Mouse (Mus musculus) right cerebral cortex, adult 18-20 months (tissue): ENCODE data around the gene Gabbr2.
A peak's percentile ranks its signal among the peaks of the same experiment; 100 is the strongest.

ENCODE experiments used
- DNase-seq: peaks from one replicate; pipeline ENCODE4 v3.0.0; 2022; ENCODE audit warnings: mixed read lengths

Gabbr2 gene

DNA sequence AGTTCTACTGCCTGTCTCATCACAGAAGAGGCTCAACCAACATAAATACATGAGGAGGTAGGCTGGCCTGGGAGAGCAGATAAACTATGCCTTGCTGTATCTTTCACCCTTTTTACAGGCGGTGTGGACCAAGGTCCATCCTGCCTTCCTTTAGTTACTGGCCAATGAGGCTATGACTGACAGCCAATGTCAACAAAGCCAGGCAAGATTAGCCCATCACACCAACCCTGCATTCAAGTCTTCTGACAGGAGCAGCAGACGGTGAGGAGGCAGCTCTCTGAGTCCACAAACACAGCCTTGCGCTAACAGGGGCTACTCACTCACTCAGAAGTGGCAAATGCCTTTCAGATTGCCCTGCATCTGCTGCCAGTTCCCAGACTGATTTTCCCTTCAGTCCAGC lies 3.4 kb downstream of the Gabbr2 start:
- DNase-seq = no peak

DNA sequence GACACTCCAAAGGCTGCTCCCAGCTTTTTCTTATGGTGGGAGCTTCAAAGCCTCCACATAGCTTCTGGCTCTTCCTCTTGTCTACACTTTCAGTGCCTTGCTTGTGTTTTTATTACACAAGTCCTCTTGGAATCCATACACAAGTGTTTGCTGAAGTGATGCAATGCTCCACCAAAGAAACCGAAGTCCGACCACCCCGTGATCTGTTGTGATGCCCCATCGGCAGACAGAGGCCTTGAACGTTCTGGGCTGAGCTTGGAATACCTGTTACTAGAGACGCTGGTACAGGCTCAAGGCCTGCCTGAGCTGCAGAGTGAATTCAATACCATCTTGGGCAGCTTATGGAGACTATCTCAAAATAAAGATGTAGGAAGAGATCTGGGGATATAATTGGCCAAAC lies 3.9 kb downstream of the Gabbr2 start:
- no peak for DNase-seq

DNA sequence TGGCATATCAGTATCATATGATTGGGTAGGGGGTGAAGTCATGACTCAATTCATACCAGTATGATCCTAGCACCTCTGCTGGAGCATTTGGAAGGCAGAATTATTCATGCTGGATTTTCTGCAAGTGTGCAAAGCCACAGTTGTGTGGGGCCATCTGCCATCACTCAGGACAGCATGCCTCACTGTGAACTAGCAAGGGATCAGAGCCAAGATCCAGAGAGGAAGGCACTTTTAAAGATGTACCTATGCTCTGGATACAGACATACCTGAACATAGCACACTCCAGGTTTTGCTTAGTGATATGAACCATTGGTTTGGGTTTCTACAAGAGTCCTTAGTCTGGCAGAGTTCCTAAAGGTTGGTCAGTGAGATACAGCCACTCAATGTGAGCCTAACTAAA lies 5.6 kb downstream of the Gabbr2 start:
- DNase-seq = no peak

DNA sequence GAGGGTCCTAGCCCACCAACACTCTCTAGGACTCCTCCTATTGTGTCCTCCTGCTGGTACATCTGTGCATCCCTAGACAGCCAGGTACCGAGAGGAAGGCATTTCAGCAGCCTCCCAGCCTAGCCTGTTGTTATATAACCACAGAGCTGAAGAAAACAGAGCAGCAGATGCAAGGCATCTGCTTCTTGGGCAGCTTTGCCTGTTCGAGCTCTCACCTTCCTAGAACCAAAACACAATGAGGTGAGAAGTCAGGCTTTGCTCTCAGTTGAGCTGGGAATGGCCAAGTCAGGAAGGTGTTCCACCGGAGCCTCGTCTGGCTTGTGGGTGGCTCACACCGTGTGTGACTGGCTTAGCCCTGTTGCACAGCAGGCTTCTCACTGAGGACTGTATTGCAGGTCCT lies 8.8 kb downstream of the Gabbr2 start:
- peak; percentile 53 for DNase-seq

DNA sequence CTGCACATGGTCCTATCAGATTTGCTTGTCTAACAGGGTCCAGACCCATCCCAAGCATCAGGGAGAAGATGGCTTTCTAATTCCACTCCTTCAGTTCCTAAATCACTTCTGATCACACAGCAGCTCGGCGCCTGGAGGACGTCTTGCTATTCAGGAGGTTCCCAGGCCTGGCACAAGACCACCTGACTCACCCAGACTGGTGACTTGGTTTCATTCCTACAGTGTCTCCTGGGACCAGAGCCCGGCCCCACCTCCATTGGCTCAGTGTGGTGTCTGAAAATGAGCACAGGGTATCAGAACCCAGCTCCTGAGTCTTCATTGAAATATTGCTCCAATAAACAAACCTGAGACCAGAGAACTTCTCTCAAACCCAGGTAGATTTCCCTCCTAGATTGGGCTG lies 9.6 kb downstream of the Gabbr2 start:
- DNase-seq = peak; percentile 44

DNA sequence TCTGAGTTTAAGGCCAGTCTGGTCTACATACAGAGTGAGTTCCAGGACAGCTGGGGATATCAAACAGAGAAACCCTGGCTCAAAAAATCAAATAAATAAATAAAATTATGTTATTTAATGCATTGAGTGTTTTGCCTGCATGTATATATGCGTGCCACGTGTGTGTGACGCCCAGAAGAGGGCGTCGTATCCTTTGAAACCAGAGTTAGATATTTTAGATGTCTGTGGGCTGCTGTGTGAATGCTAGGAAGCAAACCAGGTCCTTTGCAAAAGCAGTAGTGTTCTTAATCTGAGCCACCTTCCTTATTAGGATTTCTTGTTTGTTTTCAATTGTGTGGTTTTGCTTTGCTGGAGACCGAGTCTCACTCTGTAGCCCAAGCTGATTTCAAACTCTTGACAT lies 13.3 kb downstream of the Gabbr2 start:
- no peak for DNase-seq

DNA sequence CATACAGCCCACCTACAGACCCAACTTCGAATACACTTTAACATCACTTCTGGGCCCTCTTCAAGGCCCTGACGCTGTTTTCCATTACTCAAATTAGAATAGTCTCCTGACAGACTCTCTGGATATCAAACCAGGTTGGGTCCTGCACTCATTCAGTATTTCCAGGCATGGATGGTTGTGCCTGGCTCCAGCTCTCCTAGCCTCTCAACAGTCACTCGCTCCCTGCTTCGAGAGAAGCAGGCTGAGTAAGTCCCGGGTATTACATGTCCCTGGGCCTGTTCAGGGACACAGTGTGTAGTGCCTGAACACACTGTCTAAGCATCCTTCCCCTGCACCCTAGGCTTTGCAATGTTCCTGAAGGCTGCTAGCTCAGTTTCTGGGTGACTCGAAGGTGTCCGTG lies 14.5 kb downstream of the Gabbr2 start:
- no peak for DNase-seq

DNA sequence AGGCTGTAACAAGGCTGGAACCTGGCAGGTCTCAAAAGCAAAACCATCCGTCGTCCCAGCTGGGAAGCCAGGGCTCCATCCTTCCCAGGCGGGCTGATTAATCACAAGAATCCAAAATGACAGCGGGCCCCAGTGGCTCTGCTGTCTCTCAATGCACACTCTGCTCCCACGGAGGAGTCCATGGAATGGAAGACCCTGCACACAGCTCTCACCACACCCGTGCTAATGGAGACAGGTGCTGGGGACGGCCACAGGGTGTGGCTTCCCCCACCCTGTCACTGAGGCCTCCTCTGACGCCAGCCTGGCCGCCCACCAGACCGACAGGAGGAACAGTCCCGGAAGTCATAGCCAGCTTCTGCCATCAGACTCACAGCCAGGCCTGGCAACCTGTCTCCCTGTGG lies 15.0 kb downstream of the Gabbr2 start:
- DNase-seq = peak; percentile 51

DNA sequence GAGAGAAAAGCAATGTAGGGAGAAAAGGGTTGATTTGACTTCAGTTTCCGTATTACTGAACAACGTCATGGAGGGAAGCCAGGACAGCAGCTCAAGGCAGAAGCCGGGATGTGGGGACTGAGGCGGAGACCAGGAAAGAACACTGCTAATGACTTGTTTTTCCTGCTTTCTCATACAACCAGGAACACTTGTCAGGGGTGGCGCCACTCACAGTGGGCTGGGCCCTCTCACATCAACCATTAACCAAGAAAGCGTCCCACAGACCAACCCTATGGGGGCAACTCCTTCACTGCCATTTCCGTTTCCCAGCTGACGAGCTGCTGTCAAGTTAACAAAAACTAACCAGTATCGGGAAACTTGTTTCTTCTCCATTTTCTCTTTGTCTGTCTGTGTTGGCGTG lies 18.4 kb downstream of the Gabbr2 start:
- DNase-seq = no peak

DNA sequence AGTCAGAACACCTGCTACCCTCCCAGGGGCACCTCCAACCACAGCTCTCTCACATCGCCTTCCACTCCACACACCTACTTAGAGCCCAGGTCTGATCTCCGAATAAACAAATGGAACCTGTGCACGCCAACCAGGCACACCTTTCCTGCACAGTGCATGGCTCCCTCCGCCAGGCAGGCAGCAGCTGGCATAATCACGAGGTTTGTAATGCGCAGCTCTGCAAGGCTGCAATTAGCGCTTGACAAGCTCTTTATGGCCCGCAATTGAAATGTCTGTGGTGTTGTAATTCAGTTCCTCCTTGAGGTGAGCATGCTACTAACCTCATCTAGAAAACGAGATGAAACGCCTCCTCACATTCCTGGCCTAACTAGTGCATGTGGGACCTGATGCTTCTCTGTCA lies 23.7 kb downstream of the Gabbr2 start:
- DNase-seq = no peak

DNA sequence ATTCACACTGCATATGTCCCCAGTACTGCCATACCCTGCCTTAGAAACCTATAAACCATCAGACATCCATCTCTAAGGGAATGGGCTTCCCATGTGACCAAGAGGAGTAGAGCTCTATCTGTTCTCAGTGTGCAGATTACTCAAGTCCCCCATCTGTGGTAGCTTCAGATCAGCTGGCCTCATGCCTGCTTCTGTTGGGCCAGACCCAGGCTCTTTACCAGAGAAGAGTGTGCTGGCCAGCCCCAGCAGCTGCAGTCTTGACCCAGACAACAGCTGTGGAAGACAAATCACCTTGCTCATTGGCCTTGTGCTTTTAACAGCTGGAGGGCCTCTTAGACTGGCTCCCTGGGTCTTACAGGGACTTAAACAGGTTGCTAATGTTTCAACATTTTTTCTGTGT lies 25.1 kb downstream of the Gabbr2 start:
- DNase-seq = no peak

DNA sequence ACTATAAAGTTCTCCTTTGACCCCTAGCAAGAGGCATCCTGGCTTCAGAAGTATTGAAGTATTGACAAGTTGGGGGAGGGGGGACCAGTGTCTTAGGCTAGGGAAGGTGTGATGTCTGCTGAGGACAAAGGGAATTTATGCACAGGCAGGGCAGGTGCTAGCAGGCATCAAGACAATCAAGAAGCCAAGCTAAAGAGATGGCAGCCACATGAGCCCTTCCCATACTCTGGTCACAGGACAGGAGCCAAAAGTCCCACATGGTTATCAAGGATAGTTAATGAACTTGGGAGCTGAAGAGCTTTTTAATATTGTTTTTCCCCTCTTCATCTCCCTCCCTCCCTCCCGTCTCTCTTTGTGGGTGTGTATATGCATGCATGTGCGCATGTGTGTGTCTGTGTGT lies 30.3 kb downstream of the Gabbr2 start:
- no peak for DNase-seq

DNA sequence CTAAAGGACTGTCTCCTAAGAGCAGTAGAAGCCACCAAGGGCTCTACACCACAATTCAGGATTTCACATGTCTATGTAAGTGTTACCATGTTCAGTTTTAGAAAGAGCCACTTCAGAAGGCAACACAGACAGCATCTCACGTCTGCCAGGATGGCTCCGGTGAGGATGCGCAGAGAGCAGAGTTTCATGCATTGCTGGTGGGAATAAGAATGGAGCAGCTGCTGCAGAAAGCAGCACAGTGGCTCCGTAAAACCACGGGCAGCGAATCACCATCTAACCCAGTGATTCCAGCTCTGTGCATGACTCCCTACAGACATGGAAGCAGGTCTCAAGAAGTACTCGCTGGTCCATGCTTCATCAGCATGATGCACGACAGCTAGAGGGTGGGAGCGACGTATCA lies 31.5 kb downstream of the Gabbr2 start:
- DNase-seq = peak; percentile 21

DNA sequence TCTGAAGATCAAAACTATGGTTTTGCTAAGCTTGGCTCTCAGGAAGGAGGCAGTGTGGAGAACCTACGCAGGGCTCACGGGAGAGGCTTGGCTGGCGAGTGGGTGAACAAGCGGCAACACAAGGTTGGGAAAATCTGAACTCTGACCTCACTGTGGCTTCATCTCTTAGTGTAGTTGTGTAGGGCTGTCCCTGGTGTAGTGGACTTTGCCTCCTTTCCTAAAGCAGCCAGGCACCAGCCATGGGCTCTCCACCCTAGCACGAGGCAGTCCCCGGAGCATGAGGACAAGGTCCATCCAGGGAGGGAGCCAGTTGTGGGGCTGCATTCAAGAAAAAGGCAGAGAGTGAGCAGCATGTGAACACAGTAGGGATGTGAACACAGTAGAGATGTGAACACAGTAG lies 31.9 kb downstream of the Gabbr2 start:
- no peak for DNase-seq

DNA sequence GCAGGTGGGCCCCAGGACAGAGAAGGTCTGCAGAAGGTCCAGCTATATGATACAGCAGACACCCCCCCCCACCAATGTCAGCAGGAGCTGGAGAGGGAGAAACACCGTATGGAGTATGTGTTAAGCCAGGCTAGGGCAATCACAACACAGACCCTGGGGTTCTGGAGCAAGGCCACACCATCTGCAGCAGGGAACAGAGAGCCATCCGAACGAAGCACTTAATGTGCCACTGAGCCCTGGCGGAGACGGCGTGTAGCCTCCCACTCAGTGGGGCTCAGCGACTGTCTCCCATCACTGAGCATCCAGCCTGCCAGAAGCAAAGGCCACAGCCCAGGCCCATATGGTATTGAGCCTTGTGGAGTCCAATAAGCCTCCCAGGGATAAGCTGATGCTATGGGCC lies 33.7 kb downstream of the Gabbr2 start:
- DNase-seq = no peak

DNA sequence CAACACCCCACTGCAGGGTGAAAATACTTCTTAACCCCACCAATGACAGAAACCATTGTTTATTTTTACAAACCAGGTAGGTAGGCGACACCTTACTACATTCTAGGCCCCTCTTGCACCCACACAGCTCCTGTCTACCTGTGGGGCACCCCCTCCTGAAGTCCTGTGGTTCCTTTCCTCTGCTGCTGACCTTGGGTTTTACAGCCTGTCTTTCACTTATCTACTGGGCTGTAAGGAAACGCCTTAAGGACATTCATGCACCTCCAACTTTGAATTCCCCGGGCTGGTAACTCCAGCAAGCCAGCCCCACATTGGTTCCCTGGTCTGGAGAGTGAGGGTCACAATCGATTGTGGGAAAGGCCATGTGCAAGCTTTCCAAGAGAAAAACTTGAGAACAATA lies 34.7 kb downstream of the Gabbr2 start:
- DNase-seq = no peak

DNA sequence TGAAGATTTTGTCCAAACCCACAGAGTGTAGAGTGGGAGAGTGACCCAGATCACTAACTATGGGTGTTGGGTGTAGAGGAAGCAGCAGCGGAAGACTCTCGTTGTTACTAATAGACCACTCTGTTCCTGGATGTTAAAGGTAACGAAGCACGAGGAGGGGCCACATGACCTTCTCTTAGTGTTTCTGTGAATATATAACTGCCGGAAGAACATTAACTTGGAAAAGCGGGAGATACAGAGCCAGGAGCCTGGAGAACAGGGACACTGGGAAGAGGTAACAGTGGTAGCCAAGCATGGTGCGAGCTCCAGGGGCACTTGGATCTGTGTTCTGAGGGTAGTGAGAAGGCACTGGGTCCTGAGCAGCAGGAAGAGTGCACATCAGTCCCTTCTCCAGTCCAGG lies 38.7 kb downstream of the Gabbr2 start:
- DNase-seq = no peak

DNA sequence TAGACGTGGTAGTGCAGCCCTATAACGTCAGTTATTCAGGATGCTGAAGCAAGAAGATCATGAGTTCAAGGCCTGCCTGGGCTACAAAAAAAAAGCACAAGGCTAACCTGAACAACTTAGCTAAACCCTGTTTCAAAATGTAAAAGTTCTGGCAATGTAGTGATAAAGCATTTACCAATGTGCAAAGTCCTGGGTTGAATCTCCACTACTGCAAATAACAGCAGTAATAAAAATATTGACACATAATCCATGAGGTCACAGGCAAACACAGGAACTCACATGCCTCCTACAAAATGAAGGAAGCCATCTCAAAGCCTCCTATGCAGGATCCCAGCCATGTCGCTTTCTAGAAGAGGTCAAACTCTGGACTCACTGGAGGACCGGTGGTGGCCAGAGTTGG lies 39.1 kb downstream of the Gabbr2 start:
- no peak for DNase-seq

DNA sequence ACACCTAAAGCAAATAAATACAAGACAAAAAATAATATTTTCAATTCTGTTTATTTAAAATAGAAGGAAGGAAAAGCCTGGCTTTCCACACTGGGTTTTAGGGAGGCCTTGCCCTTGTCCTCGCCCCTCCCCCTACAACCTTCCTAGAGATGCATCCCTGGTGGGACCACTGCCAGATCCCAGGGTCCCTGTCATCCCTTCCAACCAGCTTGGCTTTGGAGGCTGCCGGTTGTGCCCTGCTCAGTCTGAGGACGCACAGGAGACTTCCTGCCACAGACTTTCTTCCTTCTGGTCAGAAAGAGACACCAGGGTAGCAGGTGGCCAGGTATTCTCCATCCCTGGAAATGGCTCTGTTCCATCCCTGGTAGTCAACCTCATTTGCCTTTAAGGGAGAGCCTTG lies 57.4 kb downstream of the Gabbr2 start:
- no peak for DNase-seq

DNA sequence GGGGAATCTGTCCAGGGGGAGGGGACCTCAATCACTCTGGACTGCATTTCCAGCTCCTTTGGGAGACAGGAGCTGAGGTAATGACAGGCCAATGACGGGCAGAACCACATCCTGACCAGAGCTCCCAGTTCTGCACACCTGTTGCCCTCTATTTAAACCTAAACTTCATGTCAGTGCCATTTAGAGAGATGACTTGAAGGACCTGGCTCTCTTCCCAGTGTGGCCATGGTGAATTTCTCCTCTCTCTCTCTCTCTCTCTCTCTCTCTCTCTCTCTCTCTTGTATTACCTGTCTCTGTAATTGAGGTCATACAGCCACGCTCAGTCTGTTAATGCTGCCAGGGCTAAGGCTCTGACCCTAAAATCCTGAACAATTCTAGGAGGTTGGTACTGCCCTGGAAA lies 58.1 kb downstream of the Gabbr2 start:
- no peak for DNase-seq

DNA sequence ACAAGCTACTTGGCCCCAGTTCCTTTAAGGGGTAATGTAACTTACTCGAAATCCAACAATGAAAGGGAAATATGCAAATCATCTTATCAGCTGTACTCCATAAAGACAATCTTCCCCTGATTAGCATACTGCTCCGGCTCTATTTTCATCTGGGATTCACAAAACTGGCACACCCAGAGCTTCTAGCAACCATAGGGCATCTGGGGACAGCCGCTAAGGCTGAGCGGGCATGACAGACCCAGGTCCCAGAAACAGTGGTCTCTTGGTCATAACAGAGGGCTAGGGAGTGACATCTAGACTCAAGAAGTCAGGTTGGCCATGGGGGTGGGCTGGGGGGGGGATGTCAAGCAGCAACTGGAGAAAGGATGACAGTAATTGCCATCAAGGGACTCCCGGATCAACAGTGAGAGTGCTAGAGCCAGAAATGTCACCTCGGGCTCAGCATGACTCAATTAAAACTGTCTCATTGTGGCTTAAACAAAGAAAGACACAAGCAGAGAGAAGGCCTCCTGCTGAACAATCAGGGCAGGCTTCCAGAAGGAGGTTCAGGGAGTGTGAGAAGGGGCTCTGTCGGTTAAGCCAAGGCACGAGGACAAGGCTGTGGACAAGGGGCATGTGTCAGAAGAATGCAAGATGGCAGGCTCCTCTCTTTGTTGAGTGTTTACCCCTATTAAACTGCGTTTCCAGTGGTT lies 59.8 kb downstream of the Gabbr2 start:
- DNase-seq = peak; percentile 36

DNA sequence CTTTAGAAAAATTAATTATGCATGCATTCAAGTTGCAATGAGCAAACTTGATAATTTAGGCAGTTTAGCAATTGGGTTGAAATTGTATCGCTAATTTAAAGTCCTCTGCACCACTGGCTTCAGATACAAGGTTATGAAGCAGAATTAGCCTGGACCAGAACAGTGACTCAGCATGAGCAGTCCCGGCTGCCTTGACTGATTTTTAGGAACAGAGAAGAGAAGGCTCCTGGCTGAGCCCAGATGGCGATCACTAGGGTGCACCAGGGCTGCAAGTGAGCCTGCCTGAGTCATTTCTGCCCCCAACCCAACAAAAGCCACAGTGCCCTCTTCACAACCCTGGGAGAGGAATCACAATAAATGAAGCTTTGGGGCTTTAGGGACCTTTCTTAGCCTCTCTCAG lies 63.6 kb downstream of the Gabbr2 start:
- DNase-seq = peak; percentile 69

DNA sequence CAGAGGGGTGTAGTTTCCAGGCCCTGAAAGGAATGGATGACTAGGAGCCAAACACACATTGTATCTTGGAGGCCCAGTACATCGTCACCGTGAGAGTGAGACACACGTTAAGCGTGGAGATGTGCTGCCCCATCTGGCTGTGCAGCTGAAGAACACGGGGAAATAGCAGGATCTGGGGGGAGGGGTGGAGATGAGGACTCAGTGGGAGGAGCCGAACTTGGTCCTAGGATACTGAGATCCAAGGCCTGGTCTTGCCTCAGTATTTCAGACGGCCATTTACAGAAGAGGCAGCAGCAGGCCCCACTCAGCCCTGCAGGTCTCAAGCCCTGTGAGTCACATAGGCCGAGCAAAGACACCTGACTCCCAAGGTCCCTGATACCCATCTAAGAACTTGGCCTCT lies 72.5 kb downstream of the Gabbr2 start:
- peak; percentile 57 for DNase-seq

DNA sequence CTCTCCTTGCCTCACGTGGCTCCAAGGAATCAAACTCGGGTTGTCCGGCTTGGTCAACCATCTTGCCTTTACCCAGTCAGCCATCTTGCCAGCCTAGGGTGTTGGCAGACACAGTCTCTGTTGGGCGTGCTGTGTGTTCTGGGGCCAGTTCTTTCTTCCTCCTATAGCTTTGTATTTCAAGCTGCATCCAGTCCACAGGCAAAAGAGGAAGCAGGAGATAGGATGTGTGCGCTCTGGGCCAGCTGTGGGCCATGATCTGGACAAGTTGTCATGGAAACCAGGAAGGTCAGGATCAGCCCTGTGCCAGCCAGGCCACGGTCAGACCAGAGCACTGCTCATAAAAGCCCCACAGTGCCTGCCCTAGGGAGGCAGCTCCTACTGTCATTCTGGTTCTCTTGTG lies 74.9 kb downstream of the Gabbr2 start:
- no peak for DNase-seq

DNA sequence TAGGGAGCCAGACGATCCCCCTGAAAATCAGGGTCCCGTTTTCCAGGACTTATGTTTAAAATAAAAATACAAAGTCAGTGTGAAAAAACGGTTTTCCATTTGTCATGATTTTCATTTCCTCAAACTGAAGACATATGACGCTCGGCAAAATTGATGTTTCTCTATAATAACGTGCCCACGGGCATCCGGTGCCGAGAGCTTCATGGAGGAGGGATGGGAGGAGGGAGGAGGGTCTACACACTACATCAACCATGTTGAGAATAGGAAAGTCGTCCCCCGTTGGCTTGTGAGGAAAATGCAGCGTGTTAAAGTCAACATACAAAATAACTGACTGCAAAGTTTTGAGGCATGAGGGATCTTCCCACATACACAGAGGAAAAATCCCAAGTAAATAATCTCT lies 75.7 kb downstream of the Gabbr2 start:
- DNase-seq = no peak

DNA sequence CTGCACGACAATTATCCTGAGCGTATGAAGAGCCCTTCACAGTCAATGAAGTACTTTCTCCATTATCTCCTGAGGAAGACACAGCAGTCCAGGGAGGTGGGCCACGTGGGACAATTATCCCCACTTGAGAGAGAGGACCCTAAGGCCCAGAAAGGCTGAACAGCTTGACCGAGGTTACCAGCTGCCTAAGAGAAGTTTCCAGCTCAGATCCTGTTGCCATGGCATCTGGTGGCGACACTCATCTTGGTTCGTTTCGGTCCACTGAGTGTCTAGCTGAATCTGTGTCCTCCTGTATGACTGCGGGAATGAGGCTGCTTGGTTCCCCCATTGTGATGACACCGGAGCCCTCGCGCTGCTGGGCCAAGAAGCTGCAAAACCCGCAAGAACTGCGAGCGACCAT lies 76.2 kb downstream of the Gabbr2 start:
- DNase-seq = no peak
